Mouse (Mus musculus): ENCODE data around the gene Hoxd9.

Gene Hoxd9

GRCm38 (mm10) chr2:74713239-74714150 is 16.0 kb downstream of the Hoxd9 start:
- no peak for DNase-seq (ENCODE audit: low spot score)

DNA sequence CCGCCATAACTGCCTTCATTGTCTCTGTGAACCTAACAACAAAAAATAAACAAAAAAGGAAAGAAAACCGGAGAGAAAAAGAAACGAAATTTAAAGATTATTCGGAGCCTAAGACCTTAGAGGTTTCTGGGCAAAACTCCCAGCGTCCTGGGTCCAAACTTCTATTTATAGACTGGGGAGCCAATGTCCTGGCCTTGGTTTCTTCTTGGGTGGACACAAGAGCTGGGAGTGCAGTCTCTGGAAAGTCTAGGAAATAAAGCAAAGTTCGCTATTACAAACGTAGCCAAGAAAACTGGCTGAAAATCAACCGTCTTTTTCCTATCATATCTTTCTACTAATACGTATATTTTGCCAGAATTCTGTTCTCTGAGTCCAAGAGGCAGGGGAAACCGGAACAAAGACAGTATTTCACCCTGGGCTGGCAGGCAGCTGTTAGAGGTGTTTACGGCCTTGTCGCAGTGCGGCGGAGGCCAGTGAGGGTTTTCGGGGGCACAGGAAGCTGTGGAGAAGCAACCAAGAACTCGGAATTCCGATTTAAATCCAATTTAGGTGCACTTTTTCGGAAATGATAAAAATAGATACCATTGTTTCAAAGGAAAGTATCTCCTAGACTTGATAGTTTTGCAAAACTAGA is 16.7 kb downstream of the Hoxd9 start:
- DNase-seq (ENCODE audit: low spot score) = no peak

DNA sequence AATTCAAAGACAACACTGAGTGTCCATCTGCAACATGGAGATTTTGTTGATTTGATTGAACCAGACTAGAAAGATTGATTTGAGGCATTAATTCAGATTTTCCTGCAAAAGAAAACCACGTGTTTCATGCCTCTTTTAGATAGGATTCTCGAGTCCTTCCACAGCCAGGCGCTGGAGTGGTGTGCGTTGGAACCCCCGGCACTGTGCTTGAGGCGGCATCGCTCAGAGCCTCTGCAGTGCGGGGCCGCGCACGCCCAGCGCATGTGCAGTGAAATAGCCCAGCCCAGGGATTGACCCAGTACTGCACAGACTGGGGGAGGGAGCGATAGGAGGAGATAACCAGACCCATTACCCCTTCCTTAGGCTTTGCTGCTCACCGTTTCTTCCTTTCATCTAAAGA is 17.4 kb downstream of the Hoxd9 start:
- DNase-seq (ENCODE audit: low spot score) = peak; percentile 40

DNA sequence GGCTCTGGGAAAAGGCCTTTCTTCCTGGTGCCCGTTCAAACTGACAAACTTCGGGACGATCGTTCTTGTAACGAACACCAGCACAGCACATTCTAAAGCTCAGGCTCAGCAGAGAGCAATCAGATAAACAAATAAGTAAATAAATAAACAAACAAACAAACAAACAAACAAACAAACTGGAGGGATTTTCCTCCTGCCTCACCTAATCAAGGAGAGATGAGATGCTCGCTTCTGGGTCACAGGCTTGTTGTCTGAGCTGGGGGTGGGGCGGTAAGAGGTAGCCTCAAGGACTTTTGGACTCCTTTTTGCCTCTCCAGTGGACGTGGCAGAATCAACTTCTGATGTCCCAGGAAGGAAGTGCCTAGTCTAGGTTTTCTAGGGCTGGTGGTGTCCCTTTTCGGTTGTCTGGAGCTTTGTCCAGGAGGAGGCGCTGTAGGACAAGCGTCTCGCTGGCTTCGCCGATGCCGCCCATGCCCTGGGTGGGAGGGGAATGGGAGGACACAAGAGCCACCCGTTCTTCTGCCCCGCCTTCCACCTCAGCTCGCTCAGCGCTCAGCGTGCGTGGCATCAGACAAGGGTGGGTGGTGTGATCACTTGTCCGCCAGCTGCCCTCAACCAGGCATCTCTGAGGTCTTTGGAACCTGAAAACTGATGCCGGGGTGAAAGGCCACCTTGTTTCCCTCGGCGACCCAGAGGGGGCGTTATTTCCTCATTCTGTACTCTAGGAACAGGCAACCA is 18.1 kb downstream of the Hoxd9 start:
- peak; percentile 94 for DNase-seq (ENCODE audit: low spot score)

- DNase-seq (ENCODE audit: low spot score) = no peak
Observed at GRCm38 (mm10) chr2:74720384-74720783, 22.9 kb downstream of the Hoxd9 start.

DNA sequence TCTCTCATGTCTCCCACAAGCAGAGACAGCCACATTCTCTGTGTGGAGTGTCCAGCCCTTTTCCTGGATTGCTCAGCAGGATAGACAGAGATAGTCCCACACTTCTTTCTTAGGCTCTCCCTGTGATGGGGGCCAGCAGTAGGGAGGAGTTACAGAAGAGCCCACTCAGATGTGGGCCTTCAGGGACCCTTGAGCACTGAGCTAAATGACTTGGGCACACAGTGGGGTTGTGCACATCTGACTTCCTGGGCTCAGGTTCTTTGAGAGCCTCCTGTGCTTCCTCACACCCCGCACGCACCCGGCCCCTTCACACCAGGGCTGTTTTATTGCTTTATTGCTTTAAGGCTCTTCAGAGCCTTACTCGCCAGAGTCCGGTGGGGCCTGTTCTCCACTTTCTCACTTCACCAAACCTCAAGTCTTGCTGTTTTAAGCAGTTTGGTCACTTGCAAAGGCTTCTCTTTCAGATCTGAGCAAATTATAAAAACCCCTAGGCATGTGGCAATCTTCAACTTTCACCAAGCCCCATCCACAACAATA is 23.5 kb downstream of the Hoxd9 start:
- no peak for DNase-seq (ENCODE audit: low spot score)

DNA sequence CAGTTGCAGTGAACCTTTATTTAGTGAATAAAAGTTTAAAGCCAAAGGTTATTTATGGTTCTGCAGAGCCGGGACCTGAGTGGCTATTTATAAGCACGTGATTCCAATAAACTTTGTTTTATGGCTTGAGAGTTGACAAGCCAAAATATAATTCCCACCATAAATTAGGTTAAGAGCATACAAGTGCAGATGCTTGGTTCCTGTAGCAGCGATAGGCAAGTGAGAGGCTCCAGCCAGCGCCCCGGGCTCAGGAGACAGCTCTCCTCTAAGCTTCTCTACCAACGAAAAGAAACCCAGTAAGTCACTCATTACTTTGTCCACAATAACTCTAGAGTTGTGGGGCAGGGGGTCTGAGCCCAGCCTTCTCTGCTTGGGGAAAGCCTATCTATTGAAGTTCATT is 24.4 kb downstream of the Hoxd9 start:
- no peak for DNase-seq (ENCODE audit: low spot score)

DNA sequence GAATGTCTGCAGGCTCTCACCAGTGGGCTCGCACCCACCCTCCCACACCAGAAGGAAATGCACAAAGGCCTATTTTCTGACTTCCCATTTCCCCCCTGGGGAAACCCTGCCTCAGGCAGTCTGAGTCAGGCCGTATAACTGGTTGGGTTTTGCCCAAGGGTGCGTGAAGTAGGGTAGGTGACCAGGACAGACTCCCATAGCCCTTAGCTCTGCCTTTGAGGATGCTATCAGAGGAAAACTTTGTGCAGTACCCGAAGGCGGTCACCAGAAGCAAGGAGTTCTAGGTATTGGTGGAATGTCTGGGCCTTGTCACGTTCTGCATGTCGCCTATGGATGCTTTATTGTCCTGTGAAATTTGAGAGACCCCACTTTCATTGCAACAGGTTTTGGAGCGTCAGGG is 25.4 kb downstream of the Hoxd9 start:
- DNase-seq (ENCODE audit: low spot score) = no peak

DNA sequence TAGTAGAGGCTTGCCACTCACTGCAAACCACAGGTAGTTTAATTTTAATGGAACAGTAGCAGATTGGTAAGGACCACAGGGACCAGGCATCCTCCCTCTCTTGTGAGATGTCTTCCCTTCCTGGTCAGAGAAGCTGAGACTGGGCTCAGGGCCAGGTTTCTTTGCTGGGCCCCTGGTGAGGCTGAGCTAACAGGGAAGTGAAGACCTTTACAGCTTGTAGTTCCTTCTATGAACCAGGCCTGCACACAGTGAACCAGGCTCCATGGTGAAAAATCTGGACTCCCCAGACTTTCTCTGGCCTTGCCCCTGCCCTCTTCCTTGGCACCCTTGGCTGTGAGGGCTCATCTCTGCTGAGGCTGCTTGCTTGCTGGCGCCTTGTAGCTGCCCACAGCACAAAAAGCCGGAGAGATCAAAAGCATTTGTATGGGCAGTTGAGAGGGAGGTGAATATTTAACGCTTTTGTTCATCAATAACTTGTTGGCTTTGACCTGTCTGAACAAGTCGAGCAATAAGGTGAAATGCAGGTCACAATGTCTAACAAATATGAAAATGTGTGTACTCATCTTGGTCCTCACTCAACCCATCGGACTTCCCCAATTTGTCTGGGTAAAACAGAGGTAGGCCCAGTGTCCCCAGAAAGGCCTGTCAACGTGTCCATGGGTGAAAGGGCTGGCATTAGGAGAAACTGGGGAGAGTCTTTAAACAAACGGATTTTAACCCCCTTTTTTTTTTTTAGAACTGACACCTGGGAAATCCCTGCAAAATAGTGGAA is 26.9 kb downstream of the Hoxd9 start:
- DNase-seq (ENCODE audit: low spot score) = no peak

DNA sequence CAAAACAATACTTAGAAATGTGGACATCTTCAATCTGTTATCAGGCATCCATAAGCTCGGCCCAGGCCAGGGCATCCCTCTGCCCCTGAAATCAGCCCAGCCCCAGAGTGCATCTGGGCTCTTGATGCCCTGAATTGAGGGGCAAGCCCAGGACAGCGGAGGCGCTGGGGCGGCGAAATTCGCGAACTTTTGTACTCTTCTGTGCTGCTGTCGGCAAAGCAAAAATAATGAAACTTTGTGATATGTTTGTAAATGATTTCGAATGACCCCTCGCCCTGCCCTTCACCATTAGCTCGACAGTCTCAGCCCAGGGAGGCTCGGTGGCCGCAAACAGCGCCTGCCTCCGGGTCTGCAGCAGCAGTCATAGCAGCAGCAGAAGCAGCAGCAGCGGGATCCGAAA is 27.6 kb downstream of the Hoxd9 start:
- DNase-seq (ENCODE audit: low spot score) = no peak

DNA sequence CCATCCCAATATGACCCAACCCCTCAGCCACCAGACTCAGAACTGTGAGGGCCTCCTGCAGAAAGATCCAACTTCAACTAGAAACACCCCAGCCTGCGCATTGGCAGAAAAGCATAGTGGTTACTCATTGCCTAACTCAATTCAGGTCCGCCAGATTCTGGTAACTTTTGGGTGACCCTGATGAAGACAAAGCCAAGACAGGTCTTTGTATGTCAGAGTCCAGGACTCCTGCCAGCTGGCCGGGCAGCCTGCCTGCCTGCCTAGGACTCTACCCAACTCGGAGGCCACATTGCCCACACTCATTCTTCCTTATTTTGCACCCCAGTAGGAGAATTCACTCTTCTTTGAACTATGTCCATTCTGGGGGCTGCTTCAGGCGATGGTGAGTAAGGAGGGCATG is 29.0 kb downstream of the Hoxd9 start, which contains the start of gene Gm28230:
Gene Gm28230 (plus strand): TSS at position 178 of the 400 bp plus-strand sequence.
- no peak for DNase-seq (ENCODE audit: low spot score)

GRCm38 (mm10) chr2:74726973-74727639 is 29.6 kb downstream of the Hoxd9 start:
- no peak for DNase-seq (ENCODE audit: low spot score)

- DNase-seq (ENCODE audit: low spot score) = no peak
Observed at GRCm38 (mm10) chr2:74727640-74728302, 30.2 kb downstream of the Hoxd9 start.

GRCm38 (mm10) chr2:74728303-74728680 is 30.8 kb downstream of the Hoxd9 start:
- no peak for DNase-seq (ENCODE audit: low spot score)

DNA sequence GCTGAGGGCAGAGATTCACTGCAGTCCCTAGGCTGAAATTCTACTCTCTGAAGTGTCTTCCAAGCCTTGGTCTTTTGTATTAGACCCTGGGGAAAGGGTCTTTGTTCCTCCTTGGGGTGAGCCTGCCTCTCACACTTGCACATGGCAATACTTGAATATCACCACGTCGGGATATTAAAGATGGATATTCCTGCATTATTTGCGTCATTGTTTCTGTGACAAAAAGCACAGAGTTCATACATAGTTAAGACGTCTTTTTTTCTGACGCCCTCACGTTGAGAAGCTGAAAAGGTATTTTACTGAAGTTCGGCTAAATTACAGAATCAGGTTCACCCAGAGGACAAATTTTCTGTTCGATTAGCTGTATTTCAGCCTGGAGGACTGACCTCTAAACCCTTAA is 32.8 kb downstream of the Hoxd9 start:
- no peak for DNase-seq (ENCODE audit: low spot score)

DNA sequence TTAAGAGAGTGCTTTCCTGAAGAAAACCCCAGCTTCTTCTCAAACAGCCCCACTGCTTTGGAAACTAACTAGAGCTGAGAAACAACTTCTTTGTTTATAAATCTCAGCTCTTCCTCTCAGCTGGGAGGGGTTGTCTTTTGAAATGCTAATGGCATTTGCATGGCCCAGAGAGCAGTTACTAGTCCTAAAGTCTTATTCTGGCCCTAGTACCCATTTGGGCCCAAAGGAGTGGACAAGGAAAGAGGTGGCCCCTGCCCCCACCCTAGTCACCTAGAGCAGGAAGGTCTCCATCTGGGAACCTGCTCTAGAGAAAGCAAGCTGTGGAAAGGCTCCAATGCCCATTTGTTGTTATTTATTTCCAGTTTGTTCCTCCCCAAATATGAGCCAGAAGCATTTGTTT is 33.5 kb downstream of the Hoxd9 start:
- DNase-seq (ENCODE audit: low spot score) = no peak

GRCm38 (mm10) chr2:74731799-74732512 is 34.4 kb downstream of the Hoxd9 start:
- no peak for DNase-seq (ENCODE audit: low spot score)

- DNase-seq (ENCODE audit: low spot score) = no peak
Observed at GRCm38 (mm10) chr2:74732513-74733316, 35.2 kb downstream of the Hoxd9 start.

DNA sequence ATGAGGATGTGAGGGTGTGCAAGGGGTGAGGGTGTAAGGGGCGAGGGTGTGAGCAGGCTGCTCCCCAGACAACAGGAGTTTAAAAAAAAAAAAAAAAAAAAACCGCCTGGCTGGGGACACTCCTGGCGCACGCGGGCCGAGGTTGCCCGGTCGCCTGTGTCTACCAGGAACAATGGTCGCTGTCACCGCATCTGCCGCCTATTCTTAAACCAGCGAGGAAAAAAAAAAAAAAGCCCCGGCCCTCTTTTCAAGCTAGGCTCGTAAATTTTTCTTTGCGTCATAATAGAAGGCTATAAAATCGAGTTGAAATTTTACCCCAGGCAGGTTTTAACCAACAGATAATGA is 35.8 kb downstream of the Hoxd9 start:
- no peak for DNase-seq (ENCODE audit: low spot score)

Measured in urinary bladder, postnatal 25 days (tissue).